Mouse (Mus musculus) heart, adult 8-10 months (tissue): ENCODE measurements around the gene Tmem47. TPM values are rescaled to one million over a fixed set of nuclear protein-coding genes. Genes with fewer than 3 reads are reported as not detected.

Experiments
- DNase-seq: peaks from one replicate; pipeline ENCODE4 v3.0.0; 2022; ENCODE audit warnings: low spot score
- total RNA-seq, 4 experiments: library from RNA; stranded (reverse); gene quantifications; 2 replicates each; pipeline ENCODE4 v1.2.4; 2022

The Tmem47 gene
- total RNA-seq, result 10 to 100 TPM; 16.1 to 36.1 (median 25.4) TPM

DNA sequence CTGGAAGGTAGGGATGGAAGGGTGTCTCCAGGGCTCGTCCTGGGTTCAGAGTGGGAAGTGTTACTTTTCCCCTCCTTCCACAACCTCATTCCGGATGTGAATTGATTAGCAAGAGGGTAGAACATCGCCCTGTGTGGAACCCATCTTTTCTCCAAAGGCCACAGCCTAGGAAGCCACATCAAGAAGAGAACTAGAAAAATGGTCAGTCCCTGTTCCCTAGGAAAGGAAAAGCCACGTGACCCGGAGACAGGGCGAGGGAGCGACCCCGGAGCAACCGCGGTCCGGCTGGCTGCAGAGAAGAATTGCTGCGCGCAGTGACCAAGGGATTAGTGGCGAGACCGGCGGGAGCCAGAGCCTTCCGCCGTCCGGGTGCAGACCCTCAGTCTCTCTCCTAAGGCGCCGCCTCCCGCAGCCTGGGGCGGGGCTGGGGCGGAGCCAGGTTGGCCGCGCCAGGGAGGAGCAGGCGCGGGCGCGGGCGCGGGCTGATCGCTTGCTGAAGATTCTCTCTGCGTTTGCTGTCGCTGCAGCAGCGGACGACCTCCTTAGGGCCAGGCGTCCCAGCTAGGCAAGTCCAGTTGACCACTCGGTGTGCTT is at the start of gene Tmem47:
Tmem47 (plus strand) TSS at position 489 of the 594 bp plus-strand sequence.
- peak; percentile 42 for DNase-seq

DNA sequence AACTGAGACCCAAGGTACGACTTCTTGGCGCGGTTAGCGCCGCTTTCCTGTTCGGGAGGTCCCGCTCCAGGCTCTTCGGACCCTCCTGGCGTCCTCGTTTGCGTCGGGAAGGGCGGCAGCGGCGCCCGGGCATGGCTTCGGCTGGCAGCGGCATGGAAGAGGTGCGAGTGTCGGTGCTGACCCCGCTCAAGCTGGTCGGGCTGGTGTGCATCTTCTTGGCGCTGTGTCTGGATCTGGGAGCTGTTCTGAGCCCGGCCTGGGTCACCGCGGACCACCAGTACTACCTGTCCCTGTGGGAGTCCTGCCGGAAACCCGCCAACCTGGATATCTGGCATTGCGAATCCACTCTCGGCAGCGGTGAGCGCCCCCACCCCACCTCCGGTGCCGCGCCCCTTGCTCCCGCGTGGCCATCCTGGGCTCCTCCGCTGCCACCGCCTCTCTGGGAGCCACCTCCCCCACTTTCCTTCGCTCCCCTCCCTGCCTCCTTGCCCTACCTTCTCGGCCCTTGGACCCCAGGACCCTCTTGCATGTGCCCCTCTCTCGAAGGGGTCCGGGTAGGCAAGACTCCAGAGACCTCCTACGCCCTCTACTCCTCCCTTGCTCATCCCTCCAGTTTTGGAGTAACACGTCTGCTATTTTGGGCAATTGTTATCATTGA is 435 bp downstream of the Tmem47 start:
- DNase-seq, result peak; percentile 4

DNA sequence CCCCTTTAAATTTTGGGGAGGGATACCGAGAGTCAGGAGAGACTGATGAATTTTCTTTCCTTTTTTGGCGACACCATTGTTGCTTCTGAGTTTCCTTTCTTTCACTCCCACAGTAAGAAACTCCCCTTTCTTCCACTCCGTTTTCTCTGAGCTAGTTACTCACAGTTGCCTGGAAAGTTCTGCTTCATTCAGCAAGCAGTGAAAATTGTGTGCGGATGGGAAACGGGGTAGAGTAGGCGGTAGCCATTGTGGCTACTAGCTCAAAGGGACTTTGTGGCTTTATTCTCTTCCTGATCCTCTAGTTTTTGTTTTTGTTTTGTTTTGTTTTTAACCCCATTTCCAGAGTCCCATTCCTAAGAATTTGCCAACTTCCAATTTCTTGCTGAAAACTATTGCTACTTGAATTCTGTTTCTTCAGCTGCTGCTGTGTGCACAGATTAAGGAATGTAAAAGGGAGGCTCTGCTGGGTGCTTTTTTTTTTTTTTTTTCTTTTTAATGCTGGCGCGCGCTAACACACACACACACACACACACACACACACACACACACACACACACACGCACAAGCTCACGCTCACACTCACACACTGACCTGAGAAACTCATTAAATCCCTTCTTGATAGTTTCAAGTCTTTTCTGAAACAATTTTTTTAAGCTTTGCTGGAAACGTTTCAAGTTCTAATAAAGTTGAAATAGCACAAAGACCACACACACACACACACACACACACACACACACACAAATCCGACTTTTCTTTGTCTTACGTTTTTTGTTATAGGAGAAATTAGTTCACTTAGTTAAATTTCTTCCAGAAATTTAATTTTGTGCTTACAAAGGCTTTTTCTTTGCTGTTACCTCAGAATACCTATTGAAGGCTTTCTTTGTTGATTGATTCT is 1.5 kb downstream of the Tmem47 start:
- peak; percentile 3 for DNase-seq

- DNase-seq, result no peak
Observed at GRCm38 (mm10) chrX:81072651-81073050, 2.2 kb downstream of the Tmem47 start.

- peak; percentile 2 for DNase-seq
Observed at GRCm38 (mm10) chrX:81073834-81074233, 3.3 kb downstream of the Tmem47 start.

DNA sequence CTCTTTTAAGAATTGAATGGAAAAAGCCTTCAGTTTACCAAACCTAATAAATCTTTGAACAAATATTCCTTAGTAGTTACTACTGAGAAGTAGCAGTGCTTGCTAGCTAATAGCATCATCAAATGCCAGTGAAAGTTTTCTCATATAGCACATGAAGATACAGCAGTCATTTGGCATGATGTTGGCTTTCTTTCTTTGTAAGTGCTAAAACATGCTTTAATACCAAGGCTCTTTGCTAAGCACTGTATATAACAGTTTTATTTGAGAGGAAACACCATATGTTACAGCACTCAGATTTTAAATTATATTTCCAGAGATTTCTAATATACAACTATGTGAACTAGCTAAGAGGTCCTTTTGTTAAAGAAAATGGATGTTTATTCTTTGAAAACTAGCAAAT is 8.0 kb downstream of the Tmem47 start:
- no peak for DNase-seq

- DNase-seq, result peak; percentile 2
Observed at GRCm38 (mm10) chrX:81080996-81081395, 10.5 kb downstream of the Tmem47 start.

DNA sequence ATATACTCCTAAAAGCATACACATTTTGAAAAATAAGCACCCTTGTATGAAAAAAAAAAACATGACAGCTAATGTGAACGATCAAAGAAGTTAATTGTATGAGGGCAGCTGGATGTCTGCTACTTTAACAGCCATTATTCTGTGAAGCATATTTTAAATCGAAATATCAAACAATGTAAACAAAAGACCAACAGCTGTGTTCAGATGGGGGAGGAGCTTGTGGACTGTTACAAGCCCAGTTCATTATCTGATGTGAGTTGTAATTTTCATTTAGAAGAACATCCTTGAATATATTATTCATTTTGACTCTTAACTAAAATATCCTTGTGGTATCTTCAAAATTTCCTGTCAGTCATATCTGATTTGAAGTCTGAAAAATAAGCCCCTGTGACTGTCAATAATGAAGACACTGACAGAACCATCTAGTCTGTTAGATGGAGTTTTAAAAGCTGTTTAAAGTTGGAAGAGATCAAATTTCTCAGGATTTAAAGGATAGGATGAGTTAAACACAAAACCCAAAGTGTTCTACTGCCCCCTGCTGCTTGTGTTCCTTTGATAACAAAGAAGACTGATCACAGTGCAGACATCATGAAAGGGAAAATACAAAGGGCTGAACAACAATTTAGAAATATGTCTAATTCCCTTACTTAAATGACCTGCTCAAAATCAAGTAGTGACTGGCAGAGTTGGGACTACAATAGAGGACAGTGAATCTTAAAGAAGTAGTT is 14.7 kb downstream of the Tmem47 start:
- DNase-seq, result peak; percentile 40

- no peak for DNase-seq
Observed at GRCm38 (mm10) chrX:81147416-81147815, 76.9 kb downstream of the Tmem47 start.
